Mouse (Mus musculus): Measurements from ENCODE around the gene Ccl22. TPM values are rescaled to one million over a fixed set of nuclear protein-coding genes. Genes with fewer than 3 reads are reported as not detected.

The Ccl22 gene
- polyA plus RNA-seq, 1 experiment from 2014 or later, result not detected

DNA sequence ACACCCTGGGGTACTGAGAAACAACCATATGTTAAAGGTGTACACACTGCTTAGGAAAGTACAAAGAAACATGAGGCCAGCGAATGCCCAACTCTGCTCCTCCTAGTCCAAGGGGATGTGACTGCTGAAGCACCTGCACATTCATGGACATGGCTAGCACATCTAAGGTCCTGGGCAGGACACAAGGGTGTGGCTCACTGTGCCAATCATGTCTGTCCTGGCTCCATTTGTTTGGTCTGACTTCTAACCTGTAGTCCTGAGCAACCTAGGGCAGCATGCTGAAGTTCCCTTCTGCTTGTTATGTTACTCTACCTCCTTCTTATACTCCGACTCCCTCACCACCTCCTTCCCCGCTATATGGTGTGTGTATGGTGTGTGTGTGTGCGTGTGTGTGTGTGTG is 49.0 kb downstream of the Ccl22 start:
- Histone ChIP-seq H3K4me1 (replicated peaks) (no peaks in the 10 kb centered on the region), H3K4me3 (no peak overlapping the region), H3K27ac (no peak overlapping the region), H3K4me2 (no peak overlapping the region), H3K27me3 (no peaks in the 10 kb centered on the region; the same call in 1 of the 2 replicates), H3K9me3 (replicated peaks) (no peaks in the 10 kb centered on the region), H3K36me3 (no peaks in the 10 kb centered on the region), H3K9ac (no peak overlapping the region)
- 87% methylated on average over 4 of the region's 4 CpGs for WGBS
- ATAC-seq (replicated peaks; ENCODE audit: insufficient number of reproducible peaks, insufficient read depth, low FRiP score, low read depth), result no peak

DNA sequence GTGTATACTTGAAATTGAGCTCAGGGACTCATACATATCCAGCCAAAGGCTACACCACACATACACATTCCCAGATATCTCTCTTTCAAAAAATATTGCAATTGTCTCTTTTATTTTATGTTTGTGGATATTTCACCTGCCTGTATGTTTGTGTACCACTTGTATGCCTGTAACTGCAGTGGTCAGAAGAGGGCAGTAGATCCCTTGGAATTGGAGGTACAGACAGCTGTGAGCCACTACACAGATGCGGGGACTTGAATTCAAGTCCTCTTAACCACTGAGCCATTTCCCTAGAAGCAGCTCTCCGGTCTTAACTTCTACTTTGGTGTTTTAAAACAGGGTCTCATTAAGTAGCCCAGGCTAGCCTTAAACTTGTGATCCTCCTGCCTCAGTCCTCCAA is 49.4 kb downstream of the Ccl22 start:
- Histone ChIP-seq H3K4me3 (no peak overlapping the region), H3K9me3 (replicated peaks) (no peaks in the 10 kb centered on the region), H3K36me3 (no peaks in the 10 kb centered on the region), H3K9ac (no peak overlapping the region), H3K4me1 (replicated peaks) (no peaks in the 10 kb centered on the region), H3K27me3 (no peaks in the 10 kb centered on the region; the same call in 1 of the 2 replicates), H3K4me2 (no peak overlapping the region), H3K27ac (no peak overlapping the region)
- ATAC-seq (replicated peaks; ENCODE audit: insufficient number of reproducible peaks, insufficient read depth, low FRiP score, low read depth), result no peak
- 86% methylated on average over 2 of the region's 2 CpGs for WGBS

- no peaks in the 10 kb centered on the region for H3K9me3 ChIP-seq (replicated peaks)
- 44% methylated on average over 7 of the region's 7 CpGs for WGBS
These were observed 55.0 kb downstream of the Ccl22 start for GRCm38 (mm10) chr8:94800278-94800968.

More at GRCm38 (mm10) chr8:94800278-94800968, 55.0 kb downstream of the Ccl22 start:
- Histone ChIP-seq H3K36me3 (no peaks in the 10 kb centered on the region), H3K4me3 (no peak overlapping the region), H3K27me3 (no peaks in the 10 kb centered on the region), H3K4me2 (no peak overlapping the region), H3K27ac (no peak overlapping the region), H3K9ac (no peak overlapping the region), H3K4me1 (replicated peaks) (peaks cover 18% of the 10 kb centered on the region)
- no peak for ATAC-seq (replicated peaks; ENCODE audit: insufficient number of reproducible peaks, insufficient read depth, low FRiP score, low read depth)

Other genes starting within 250 kb of the Ccl22 start
- 5.0 and 6.7 TPM in 2 replicates for gene Cpne2, start 212.6 kb upstream of the Ccl22 start, polyA plus RNA-seq (2015; fragmentation: Nextera tagmentation; extraction: Ambion mirVana)
- 20.3 and 22.4 TPM in 2 replicates for gene Rspry1, start 143.7 kb upstream of the Ccl22 start, polyA plus RNA-seq (2015; fragmentation: Nextera tagmentation; extraction: Ambion mirVana)
- gene Fam192a, start 143.6 kb upstream of the Ccl22 start, polyA plus RNA-seq (2015; fragmentation: Nextera tagmentation; extraction: Ambion mirVana), result 33.6 and 35.2 TPM in 2 replicates
- 112 and 121 TPM in 2 replicates for gene Arl2bp, start 79.0 kb upstream of the Ccl22 start, polyA plus RNA-seq (2015; fragmentation: Nextera tagmentation; extraction: Ambion mirVana)
- gene Pllp, start 49.3 kb upstream of the Ccl22 start, polyA plus RNA-seq (2015; fragmentation: Nextera tagmentation; extraction: Ambion mirVana), result 0.23 and 0.96 TPM in 2 replicates
- 9.4 and 9.7 TPM in 2 replicates for gene Cx3cl1, start 26.4 kb downstream of the Ccl22 start, polyA plus RNA-seq (2015; fragmentation: Nextera tagmentation; extraction: Ambion mirVana)
- gene Ccl17, start 64.9 kb downstream of the Ccl22 start, polyA plus RNA-seq (2015; fragmentation: Nextera tagmentation; extraction: Ambion mirVana), result 0.26 TPM in 1 of 2 replicates, not detected in the other
- gene Coq9, start 92.7 kb downstream of the Ccl22 start, polyA plus RNA-seq (2015; fragmentation: Nextera tagmentation; extraction: Ambion mirVana), result 163 and 166 TPM in 2 replicates
- 77.7 and 88.6 TPM in 2 replicates for gene Ciapin1, start 92.8 kb downstream of the Ccl22 start, polyA plus RNA-seq (2015; fragmentation: Nextera tagmentation; extraction: Ambion mirVana)
- 107 and 122 TPM in 2 replicates for gene Polr2c, start 111.9 kb downstream of the Ccl22 start, polyA plus RNA-seq (2015; fragmentation: Nextera tagmentation; extraction: Ambion mirVana)
- 22.9 and 31.6 TPM in 2 replicates for gene Dok4, start 130.7 kb downstream of the Ccl22 start, polyA plus RNA-seq (2015; fragmentation: Nextera tagmentation; extraction: Ambion mirVana)
- gene Ccdc102a, start 172.5 kb downstream of the Ccl22 start, polyA plus RNA-seq (2015; fragmentation: Nextera tagmentation; extraction: Ambion mirVana), result 18.6 and 25.1 TPM in 2 replicates
- 0.25 and 1.2 TPM in 2 replicates for gene Adgrg5, start 178.1 kb downstream of the Ccl22 start, polyA plus RNA-seq (2015; fragmentation: Nextera tagmentation; extraction: Ambion mirVana)
- 4.6 and 21.3 TPM in 2 replicates for gene Adgrg1, start 229.2 kb downstream of the Ccl22 start, polyA plus RNA-seq (2015; fragmentation: Nextera tagmentation; extraction: Ambion mirVana)